Mouse (Mus musculus) CD4-positive, CD25-positive, alpha-beta regulatory T cell, adult 9 weeks (primary cell): ENCODE results near the gene Gabbr1. TPM values are rescaled to one million over a fixed set of nuclear protein-coding genes. Genes with fewer than 3 reads are reported as not detected.

Source experiments
- polyA plus RNA-seq: library from polyadenylated mRNA; unstranded; fragments of 100-300 nt; shearing (Covaris generic); gene quantifications from one replicate; pipeline ENCODE4 v1.2.1, GENCODE M21; 2017

Gene Gabbr1
- 10.5 TPM for polyA plus RNA-seq

GRCm38 (mm10) chr17:37045611-37046311 is at the start of gene Gabbr1:
TSS of gene Gabbr1 (plus strand) at chr17:37045966.

DNA sequence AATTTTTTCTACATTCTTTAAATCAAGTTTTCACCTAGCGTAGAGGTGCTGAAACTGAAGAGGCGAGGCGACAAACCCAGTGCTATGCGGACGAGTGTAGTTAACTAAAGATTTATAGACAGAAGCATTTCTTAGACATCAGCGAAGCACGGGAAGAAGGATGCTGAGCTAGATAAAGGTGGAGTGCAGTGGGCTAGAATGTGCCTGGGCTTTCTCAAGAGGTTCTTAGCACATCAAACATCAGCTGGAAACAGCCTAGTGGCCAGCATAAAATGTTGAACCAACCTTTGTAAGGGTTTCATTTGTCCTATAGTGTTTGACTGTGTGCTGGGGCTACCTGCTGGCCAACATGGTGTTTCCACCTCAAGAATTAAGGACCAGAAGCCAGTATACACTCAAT is 44.9 kb upstream of the Gabbr1 start, which contains the start of gene Zfp57:
Gene Zfp57 (plus strand): TSS at position 301 of the 400 bp plus-strand sequence.

DNA sequence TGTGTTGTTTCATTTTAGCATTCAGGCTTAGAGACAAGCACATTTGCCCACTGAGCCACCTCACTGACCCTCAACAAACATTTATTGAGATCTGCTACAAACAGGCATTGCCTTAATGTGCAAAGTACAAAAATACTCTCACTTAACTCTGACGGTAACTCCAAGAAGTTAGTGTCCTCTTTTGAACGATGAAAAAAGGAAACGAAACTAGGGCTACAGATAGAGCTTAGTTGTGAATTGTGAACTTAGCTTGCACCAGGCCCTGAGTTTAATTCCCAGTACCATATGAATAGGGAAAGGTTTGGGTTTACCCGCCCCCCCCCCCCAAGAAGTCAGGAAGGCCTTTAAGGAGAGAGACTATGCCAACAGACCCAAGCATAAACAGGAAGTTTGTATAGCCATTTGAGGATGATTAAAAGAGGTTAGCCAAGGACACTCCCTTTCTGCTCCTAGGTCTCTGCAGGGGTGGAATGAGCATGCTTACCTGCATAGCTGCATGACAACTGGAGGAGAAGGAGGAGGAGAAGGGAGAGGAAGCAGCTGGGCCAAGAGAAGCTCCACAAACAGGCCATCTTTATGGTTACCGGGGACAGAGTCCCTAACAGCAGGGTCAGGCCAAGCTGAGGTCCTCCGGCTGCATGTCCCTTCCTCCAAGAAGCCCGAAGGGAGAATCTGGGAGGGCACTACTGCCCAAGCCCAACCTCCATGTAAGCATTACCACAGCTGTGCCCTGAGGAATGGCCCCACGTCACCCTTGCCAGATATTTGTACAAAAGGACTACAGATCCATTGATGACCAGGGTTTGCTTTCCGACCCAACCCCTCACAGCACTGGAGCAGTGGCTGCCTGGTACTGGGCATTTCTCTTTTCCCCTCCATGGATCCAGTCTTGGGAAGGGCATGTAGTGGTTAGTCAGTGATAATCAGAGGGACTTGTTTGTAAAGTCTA is 22.9 kb upstream of the Gabbr1 start, which contains the start of gene Mog:
Gene Mog (minus strand): TSS at position 771 of the 949 bp plus-strand sequence.

GRCm38 (mm10) chr17:37088399-37088798 is 42.6 kb downstream of the Gabbr1 start, which contains the start of gene Olfr90:
TSS of gene Olfr90 (minus strand) at chr17:37088499.

GRCm38 (mm10) chr17:37098178-37098577 is 52.4 kb downstream of the Gabbr1 start, which contains the start of gene Olfr91:
TSS of gene Olfr91 (minus strand) at chr17:37098278.

DNA sequence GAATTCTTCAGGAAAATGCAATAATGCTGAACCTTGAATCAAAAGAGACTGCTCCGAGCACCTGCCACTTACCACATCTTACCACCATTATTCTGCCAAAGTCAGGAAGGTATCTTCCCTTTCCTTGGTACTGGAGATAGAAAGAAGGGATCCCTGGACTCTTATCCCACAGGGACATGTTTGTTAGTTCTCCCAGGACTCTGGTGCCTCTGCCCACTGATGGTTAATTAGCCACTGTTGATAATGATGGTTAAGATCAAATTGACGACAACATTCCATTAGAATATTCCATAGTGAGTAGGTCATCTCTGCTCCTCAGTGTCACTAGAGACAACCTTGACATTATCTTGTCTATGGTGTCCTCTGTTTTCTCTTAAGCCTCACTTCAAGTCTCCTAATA is 74.2 kb downstream of the Gabbr1 start, which contains the start of gene Olfr92:
Gene Olfr92 (minus strand): TSS at position 101 of the 400 bp plus-strand sequence.

Other genes with a start within 250 kb of the Gabbr1 start
- gene H2-M10.6, start 233.8 kb upstream of the Gabbr1 start, polyA plus RNA-seq, result not detected
- 178 TPM for gene Trim26, start 208.8 kb upstream of the Gabbr1 start, polyA plus RNA-seq
- gene Trim15, start 178.8 kb upstream of the Gabbr1 start, polyA plus RNA-seq, result 0.31 TPM
- not detected for gene Trim10, start 176.4 kb upstream of the Gabbr1 start, polyA plus RNA-seq
- not detected for gene Trim40, start 155.8 kb upstream of the Gabbr1 start, polyA plus RNA-seq
- not detected for gene Trim31, start 147.8 kb upstream of the Gabbr1 start, polyA plus RNA-seq
- not detected for gene Rnf39, start 103.0 kb upstream of the Gabbr1 start, polyA plus RNA-seq
- gene Ppp1r11, start 94.2 kb upstream of the Gabbr1 start, polyA plus RNA-seq, result 176 TPM
- 108 TPM for gene Znrd1, start 87.4 kb upstream of the Gabbr1 start, polyA plus RNA-seq
- 4.0 TPM for gene Znrd1as, start 87.4 kb upstream of the Gabbr1 start, polyA plus RNA-seq
- gene 2410137M14Rik, start 64.7 kb upstream of the Gabbr1 start, polyA plus RNA-seq, result not detected
- 0.20 TPM for gene H2-M5, start 56.4 kb upstream of the Gabbr1 start, polyA plus RNA-seq
- gene Zfp57, start 44.8 kb upstream of the Gabbr1 start, polyA plus RNA-seq, result not detected
- not detected for gene Mog, start 22.6 kb upstream of the Gabbr1 start, polyA plus RNA-seq
- gene Olfr90, start 42.5 kb downstream of the Gabbr1 start, polyA plus RNA-seq, result 0.09 TPM
- not detected for gene Olfr91, start 52.3 kb downstream of the Gabbr1 start, polyA plus RNA-seq
- gene Olfr92, start 74.1 kb downstream of the Gabbr1 start, polyA plus RNA-seq, result not detected
- gene Olfr93, start 115.5 kb downstream of the Gabbr1 start, polyA plus RNA-seq, result not detected
- 0.30 TPM for gene Ubd, start 147.9 kb downstream of the Gabbr1 start, polyA plus RNA-seq
- gene Olfr94, start 155.0 kb downstream of the Gabbr1 start, polyA plus RNA-seq, result not detected
- gene Olfr95, start 167.2 kb downstream of the Gabbr1 start, polyA plus RNA-seq, result not detected
- not detected for gene Olfr96, start 174.2 kb downstream of the Gabbr1 start, polyA plus RNA-seq
- not detected for gene Olfr97, start 191.4 kb downstream of the Gabbr1 start, polyA plus RNA-seq
- not detected for gene Olfr98, start 217.8 kb downstream of the Gabbr1 start, polyA plus RNA-seq
- gene H2-M3, start 224.3 kb downstream of the Gabbr1 start, polyA plus RNA-seq, result 132 TPM
- 3.7 TPM for gene Olfr99, start 237.5 kb downstream of the Gabbr1 start, polyA plus RNA-seq